Mouse (Mus musculus): Measurements from ENCODE around the gene Mrtfb. TPM values are rescaled to one million over a fixed set of nuclear protein-coding genes. Genes with fewer than 3 reads are reported as not detected.

Gene Mrtfb
- polyA plus RNA-seq, 1 experiment from 2014 or later: 22.4 TPM

GRCm38 (mm10) chr16:13363141-13363540, 106.9 kb downstream of the Mrtfb start:
- 77% methylated on average over 5 of the region's 5 CpGs for WGBS
- no peak for DNase-seq (ENCODE audit: low spot score)
- Histone ChIP-seq H3K9me3 (ENCODE audit: control insufficient read depth, low read length) (no peaks in the 10 kb centered on the region), H3K4me3 (ENCODE audit: low read depth, low read length) (no peak overlapping the region), H3K27me3 (ENCODE audit: control insufficient read depth, insufficient read depth, low read length) (no peaks in the 10 kb centered on the region), H3K36me3 (ENCODE audit: control insufficient read depth, insufficient read depth, low read length) (no peaks in the 10 kb centered on the region), H3K9ac (ENCODE audit: low read length) (no peak overlapping the region), H3K27ac (ENCODE audit: low read depth, low read length) (no peak overlapping the region), H3K4me1 (replicated peaks; ENCODE audit: control insufficient read depth, insufficient read depth, low read length) (peaks cover 4% of the 10 kb centered on the region; the same call in 1 of the 2 replicates), H3K4me2 (ENCODE audit: low read depth, low read length, severe bottlenecking) (no peak overlapping the region)
- ATAC-seq (replicated peaks; ENCODE audit: low FRiP score): no peak

GRCm38 (mm10) chr16:13364145-13364544, 107.9 kb downstream of the Mrtfb start:
- no peak overlapping the region for H3K4me2 ChIP-seq (ENCODE audit: low read depth, low read length, severe bottlenecking)
- H3K4me1 ChIP-seq (replicated peaks; ENCODE audit: control insufficient read depth, insufficient read depth, low read length): peaks cover 4% of the 10 kb centered on the region; the same call in 1 of the 2 replicates
- H3K27ac ChIP-seq (ENCODE audit: low read depth, low read length): no peak overlapping the region
- no peaks in the 10 kb centered on the region for H3K27me3 ChIP-seq (ENCODE audit: control insufficient read depth, insufficient read depth, low read length)
- ATAC-seq (replicated peaks; ENCODE audit: low FRiP score) (no peak), DNase-seq (ENCODE audit: low spot score) (no peak)
- H3K36me3 ChIP-seq (ENCODE audit: control insufficient read depth, insufficient read depth, low read length): no peaks in the 10 kb centered on the region
- no peak overlapping the region for H3K4me3 ChIP-seq (ENCODE audit: low read depth, low read length)
- no peaks in the 10 kb centered on the region for H3K9me3 ChIP-seq (ENCODE audit: control insufficient read depth, low read length)
- WGBS: 68% methylated on average over 3 of the region's 3 CpGs
- H3K9ac ChIP-seq (ENCODE audit: low read length): no peak overlapping the region

DNA sequence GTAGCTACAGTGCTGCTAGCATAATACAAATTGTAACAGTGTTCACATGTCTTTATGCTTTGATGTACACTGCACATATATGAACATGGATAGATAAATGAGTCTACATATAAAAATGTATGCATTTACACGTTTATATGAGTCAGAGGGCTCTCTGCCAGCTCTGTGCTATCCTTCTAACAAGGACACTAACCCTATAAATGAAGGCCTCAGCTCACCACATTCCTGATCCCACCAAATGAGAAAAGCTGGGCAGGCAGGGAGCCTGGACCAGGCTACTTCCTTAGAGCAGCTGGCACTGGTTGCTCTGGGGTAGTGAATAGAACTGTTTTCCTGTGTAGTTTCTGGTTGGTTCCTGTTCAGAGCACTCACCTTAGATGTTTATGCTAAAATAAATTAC, 110.0 kb downstream of the Mrtfb start:
- H3K9me3 ChIP-seq (ENCODE audit: control insufficient read depth, low read length): no peaks in the 10 kb centered on the region
- H3K36me3 ChIP-seq (ENCODE audit: control insufficient read depth, insufficient read depth, low read length): no peaks in the 10 kb centered on the region
- ATAC-seq (replicated peaks; ENCODE audit: low FRiP score): no peak
- H3K4me3 ChIP-seq (ENCODE audit: low read depth, low read length): no peak overlapping the region
- H3K27ac ChIP-seq (ENCODE audit: low read depth, low read length): no peak overlapping the region
- WGBS: 74% methylated on average over 1 of the region's 1 CpGs
- no peaks in the 10 kb centered on the region for H3K27me3 ChIP-seq (ENCODE audit: control insufficient read depth, insufficient read depth, low read length)
- no peak for DNase-seq (ENCODE audit: low spot score)
- H3K9ac ChIP-seq (ENCODE audit: low read length): no peak overlapping the region
- no peak overlapping the region for H3K4me2 ChIP-seq (ENCODE audit: low read depth, low read length, severe bottlenecking)
- peaks cover 4% of the 10 kb centered on the region; the same call in 1 of the 2 replicates for H3K4me1 ChIP-seq (replicated peaks; ENCODE audit: control insufficient read depth, insufficient read depth, low read length)

DNA sequence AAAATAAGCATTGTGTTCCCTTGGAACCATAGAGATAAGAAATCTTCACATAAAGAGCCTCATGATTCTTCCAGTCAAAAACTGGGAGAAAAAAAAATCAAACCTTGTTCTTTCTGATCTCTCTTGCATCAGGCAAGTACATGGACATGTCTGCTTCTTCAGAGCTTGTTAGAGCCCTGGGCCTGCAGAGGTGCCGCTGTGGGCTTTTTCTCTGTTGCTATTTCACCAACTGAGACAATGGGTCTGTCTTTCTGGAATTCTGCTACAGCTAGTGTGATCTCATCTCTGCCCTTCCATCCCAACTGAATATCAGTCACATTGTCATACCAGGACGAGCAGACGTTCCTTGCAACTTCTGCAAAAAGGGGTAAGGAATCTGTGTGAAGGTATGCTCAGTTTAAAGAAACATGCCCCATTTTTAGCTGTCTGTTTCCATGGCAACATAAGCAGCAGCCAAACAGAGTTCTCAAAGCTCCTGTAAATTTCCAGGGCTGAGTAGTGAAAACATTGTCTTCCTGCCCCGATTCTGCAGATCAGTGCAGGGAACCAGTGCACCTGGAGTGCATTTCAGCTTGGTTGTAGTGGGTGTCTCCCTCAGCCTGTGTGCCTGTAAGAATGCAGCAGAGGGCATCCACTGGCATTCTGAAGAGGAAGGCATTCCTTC, 110.7 kb downstream of the Mrtfb start:
- Histone ChIP-seq H3K4me3 (ENCODE audit: low read depth, low read length) (no peak overlapping the region), H3K9ac (ENCODE audit: low read length) (no peak overlapping the region), H3K9me3 (ENCODE audit: control insufficient read depth, low read length) (no peaks in the 10 kb centered on the region), H3K4me1 (replicated peaks; ENCODE audit: control insufficient read depth, insufficient read depth, low read length) (peaks cover 4% of the 10 kb centered on the region; the same call in 1 of the 2 replicates), H3K27me3 (ENCODE audit: control insufficient read depth, insufficient read depth, low read length) (no peaks in the 10 kb centered on the region), H3K4me2 (ENCODE audit: low read depth, low read length, severe bottlenecking) (no peak overlapping the region), H3K27ac (ENCODE audit: low read depth, low read length) (no peak overlapping the region), H3K36me3 (ENCODE audit: control insufficient read depth, insufficient read depth, low read length) (no peaks in the 10 kb centered on the region)
- 46% methylated on average over 4 of the region's 4 CpGs for WGBS
- no peak for ATAC-seq (replicated peaks; ENCODE audit: low FRiP score)
- no peak for DNase-seq (ENCODE audit: low spot score)

- WGBS: 74% methylated on average over 2 of the region's 2 CpGs
- Histone ChIP-seq H3K4me1 (replicated peaks; ENCODE audit: control insufficient read depth, insufficient read depth, low read length) (peaks cover 4% of the 10 kb centered on the region; the same call in 1 of the 2 replicates), H3K9ac (ENCODE audit: low read length) (no peak overlapping the region), H3K4me3 (ENCODE audit: low read depth, low read length) (no peak overlapping the region), H3K27me3 (ENCODE audit: control insufficient read depth, insufficient read depth, low read length) (no peaks in the 10 kb centered on the region), H3K4me2 (ENCODE audit: low read depth, low read length, severe bottlenecking) (no peak overlapping the region), H3K27ac (ENCODE audit: low read depth, low read length) (no peak overlapping the region), H3K36me3 (ENCODE audit: control insufficient read depth, insufficient read depth, low read length) (no peaks in the 10 kb centered on the region), H3K9me3 (ENCODE audit: control insufficient read depth, low read length) (no peaks in the 10 kb centered on the region)
- ATAC-seq (replicated peaks; ENCODE audit: low FRiP score) (no peak), DNase-seq (ENCODE audit: low spot score) (no peak)
Observed at GRCm38 (mm10) chr16:13367466-13367856, 111.2 kb downstream of the Mrtfb start.

DNA sequence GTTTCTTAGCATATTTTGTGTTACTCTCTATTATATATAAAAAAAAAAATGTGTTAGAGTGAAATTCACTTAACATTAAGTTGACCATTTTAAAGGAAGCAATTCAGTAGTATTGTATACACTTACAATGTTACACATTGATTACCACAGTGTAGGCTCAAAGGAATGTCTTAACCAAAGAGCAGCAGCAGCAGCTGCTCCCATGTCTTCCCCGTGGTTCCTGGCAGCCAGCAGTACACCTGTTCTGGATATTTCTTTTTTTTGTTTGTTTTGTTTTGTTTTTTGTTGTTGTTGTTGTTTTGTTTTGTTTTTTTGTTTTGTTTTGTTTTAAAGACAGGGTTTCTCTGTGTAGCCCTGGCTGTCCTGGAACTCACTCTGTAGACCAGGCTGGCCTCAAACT, 112.4 kb downstream of the Mrtfb start:
- ATAC-seq (replicated peaks; ENCODE audit: low FRiP score): no peak
- 85% methylated on average over 1 of the region's 1 CpGs for WGBS
- DNase-seq (ENCODE audit: low spot score): no peak

GRCm38 (mm10) chr16:13371740-13372287, 115.5 kb downstream of the Mrtfb start:
- H3K36me3 ChIP-seq (ENCODE audit: control insufficient read depth, insufficient read depth, low read length): no peaks in the 10 kb centered on the region
- no peaks in the 10 kb centered on the region for H3K9me3 ChIP-seq (ENCODE audit: control insufficient read depth, low read length)
- no peak overlapping the region for H3K4me2 ChIP-seq (ENCODE audit: low read depth, low read length, severe bottlenecking)
- whole genome bisulfite sequencing: 34% methylated on average over 11 of the region's 11 CpGs
- peaks cover 4% of the 10 kb centered on the region; the same call in 1 of the 2 replicates for H3K4me1 ChIP-seq (replicated peaks; ENCODE audit: control insufficient read depth, insufficient read depth, low read length)
- no peak overlapping the region for H3K27ac ChIP-seq (ENCODE audit: low read depth, low read length)
- DNase-seq (ENCODE audit: low spot score) (peak; percentile 76), ATAC-seq (replicated peaks; ENCODE audit: low FRiP score) (peak; percentile 73)
- no peak overlapping the region for H3K4me3 ChIP-seq (ENCODE audit: low read depth, low read length)
- no peaks in the 10 kb centered on the region for H3K27me3 ChIP-seq (ENCODE audit: control insufficient read depth, insufficient read depth, low read length)
- no peak overlapping the region for H3K9ac ChIP-seq (ENCODE audit: low read length)

More for the DNA sequence above, 112.4 kb downstream of the Mrtfb start:
- Histone ChIP-seq H3K4me3 (ENCODE audit: low read depth, low read length) (no peak overlapping the region), H3K4me2 (ENCODE audit: low read depth, low read length, severe bottlenecking) (no peak overlapping the region), H3K9me3 (ENCODE audit: control insufficient read depth, low read length) (no peaks in the 10 kb centered on the region), H3K4me1 (replicated peaks; ENCODE audit: control insufficient read depth, insufficient read depth, low read length) (peaks cover 4% of the 10 kb centered on the region; the same call in 1 of the 2 replicates), H3K27ac (ENCODE audit: low read depth, low read length) (no peak overlapping the region), H3K9ac (ENCODE audit: low read length) (no peak overlapping the region), H3K27me3 (ENCODE audit: control insufficient read depth, insufficient read depth, low read length) (no peaks in the 10 kb centered on the region), H3K36me3 (ENCODE audit: control insufficient read depth, insufficient read depth, low read length) (no peaks in the 10 kb centered on the region)

DNA sequence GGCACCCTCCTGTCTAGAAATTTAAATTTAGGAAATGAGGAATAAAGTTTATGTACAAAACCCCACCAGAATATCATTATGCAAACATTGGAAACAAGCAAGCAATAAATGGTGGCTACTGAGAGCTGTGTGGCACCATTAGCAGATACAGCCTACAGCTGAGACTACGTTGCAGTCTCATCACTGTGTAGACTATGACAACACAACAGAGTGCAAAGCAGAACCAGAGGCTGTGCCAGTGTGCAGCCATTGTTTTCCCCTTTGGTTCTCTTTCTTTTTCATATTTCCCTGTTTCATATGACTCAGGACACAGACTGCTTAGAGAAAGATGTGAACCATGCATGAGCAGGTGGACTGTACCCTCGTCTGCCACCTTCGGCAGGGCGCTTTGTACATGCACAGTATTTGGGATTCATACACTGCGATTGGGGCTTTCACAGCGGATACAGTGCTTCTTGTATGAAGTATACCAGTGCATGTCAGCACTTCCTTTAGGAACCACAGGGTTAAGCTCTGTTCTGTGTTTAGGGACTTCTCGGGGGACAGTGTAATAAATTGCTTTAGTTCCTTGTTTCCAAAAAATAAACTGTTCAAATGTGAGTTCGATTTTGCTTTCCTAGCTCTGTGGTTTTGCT, 116.7 kb downstream of the Mrtfb start:
- 94% methylated on average over 8 of the region's 8 CpGs for WGBS
- ATAC-seq (replicated peaks; ENCODE audit: low FRiP score) (no peak), DNase-seq (ENCODE audit: low spot score) (no peak)
- Histone ChIP-seq H3K9ac (ENCODE audit: low read length) (no peak overlapping the region), H3K36me3 (ENCODE audit: control insufficient read depth, insufficient read depth, low read length) (no peaks in the 10 kb centered on the region), H3K4me2 (ENCODE audit: low read depth, low read length, severe bottlenecking) (no peak overlapping the region), H3K4me1 (replicated peaks; ENCODE audit: control insufficient read depth, insufficient read depth, low read length) (no peaks in the 10 kb centered on the region), H3K4me3 (ENCODE audit: low read depth, low read length) (no peak overlapping the region), H3K27me3 (ENCODE audit: control insufficient read depth, insufficient read depth, low read length) (no peaks in the 10 kb centered on the region), H3K9me3 (ENCODE audit: control insufficient read depth, low read length) (no peaks in the 10 kb centered on the region), H3K27ac (ENCODE audit: low read depth, low read length) (no peak overlapping the region)
